Mouse (Mus musculus): ENCODE measurements around the gene Papss2.

GRCm38 (mm10) chr19:32568961-32569653, 26.5 kb upstream of the Papss2 start:
- no peak for TF ChIP-seq CTCF (IDR thresholded peaks at IDR 0.05; ENCODE audit: low read depth, low read length)
- no peak for TF ChIP-seq EP300 (IDR thresholded peaks at IDR 0.05; ENCODE audit: insufficient read depth, low read depth, low read length)

Measured in ES-Bruce4 (cell line).